Mouse (Mus musculus) midbrain, embryonic 11.5 days (tissue): ENCODE results near the gene Rps23. TPM values are rescaled to one million over a fixed set of nuclear protein-coding genes. Genes with fewer than 3 reads are reported as not detected.
"Not testable (repeated sequence)": the region's sequence is repeated elsewhere in the genome, so short reads cannot be mapped to it uniquely, and the experiment has no call there.

Source experiments
- ATAC-seq: fragments of 200-750 bp; cut with Nextera tagmentation; 2 replicates; pipeline ENCODE4 v1.8.0; 2017; ENCODE audit warnings: moderate TSS enrichment, moderate library complexity; ENCODE audit not compliant: low FRiP score
- DNase-seq: peaks from one replicate; pipeline ENCODE4 v3.0.0; 2015; ENCODE audit warnings: low spot score; ENCODE audit errors: missing footprints
- H3K27ac ChIP-seq: fragments of 300-500 bp; sonication (generic); 2 replicates; pipeline ENCODE4 v1.5.1; 2014; ENCODE audit warnings: low read depth, low read length
- H3K27me3 ChIP-seq: fragments of 300-500 bp; sonication (generic); 2 replicates; pipeline ENCODE4 v1.6.1; 2014; ENCODE audit warnings: mild to moderate bottlenecking, low read length, moderate library complexity, mixed read lengths; ENCODE audit not compliant: control insufficient read depth, insufficient read depth
- H3K36me3 ChIP-seq: fragments of 300-500 bp; sonication (generic); 2 replicates; pipeline ENCODE4 v1.6.1; 2014; ENCODE audit warnings: mild to moderate bottlenecking, low read length, moderate library complexity, mixed read lengths; ENCODE audit not compliant: control insufficient read depth, insufficient read depth
- H3K4me1 ChIP-seq: fragments of 300-500 bp; sonication (generic); 2 replicates; pipeline ENCODE4 v1.6.1; 2014; ENCODE audit warnings: low read length; ENCODE audit not compliant: control insufficient read depth, insufficient read depth
- H3K4me2 ChIP-seq: fragments of 300-500 bp; sonication (generic); 2 replicates; pipeline ENCODE4 v1.6.1; 2014; ENCODE audit warnings: mild to moderate bottlenecking, moderate library complexity
- H3K4me3 ChIP-seq: fragments of 300-500 bp; sonication (generic); 2 replicates; pipeline ENCODE4 v1.5.1; 2014; ENCODE audit warnings: low read depth, low read length
- H3K9ac ChIP-seq: fragments of 300-500 bp; sonication (generic); 2 replicates; pipeline ENCODE4 v1.6.1; 2014; ENCODE audit warnings: low read length
- H3K9me3 ChIP-seq: fragments of 300-500 bp; sonication (generic); 2 replicates; pipeline ENCODE4 v1.6.1; 2016; ENCODE audit warnings: low read length; ENCODE audit not compliant: control insufficient read depth
- WGBS: fragments of 180-500 bp; shearing (Covaris S2); extraction: QIAGEN DNeasy Blood & Tissue Kit; methylation state at CpG from one replicate; pipeline ENCODE4 v1.1.7; 2014; 5-methylcytosine and 5-hydroxymethylcytosine counted together
- polyA plus RNA-seq: library from polyadenylated mRNA; unstranded; fragments of >200 nt; fragmentation: Nextera tagmentation; extraction: Ambion mirVana; gene quantifications from 2 replicates; pipeline ENCODE4 v1.2.1, GENCODE M21; 2014

The Rps23 gene
- polyA plus RNA-seq, 1 experiment from 2014 or later = 231 TPM

GRCm38 (mm10) chr13:90926125-90926765 is 3.5 kb downstream of the Rps23 start:
- ATAC-seq = no peak
- peaks cover 11% of the 10 kb centered on the region; the same call in 1 of the 2 replicates for H3K36me3 ChIP-seq

GRCm38 (mm10) chr13:90926938-90927633 is 4.3 kb downstream of the Rps23 start:
- H3K36me3 ChIP-seq = peaks cover 11% of the 10 kb centered on the region; the same call in 1 of the 2 replicates

More at GRCm38 (mm10) chr13:90926125-90926765, 3.5 kb downstream of the Rps23 start:
- Histone ChIP-seq H3K4me3 (no peak overlapping the region), H3K27me3 (no peaks in the 10 kb centered on the region), H3K4me1 (peaks cover 6% of the 10 kb centered on the region; the same call in 1 of the 2 replicates), H3K4me2 (no peak overlapping the region), H3K9ac (no peak overlapping the region), H3K27ac (no peak overlapping the region), H3K9me3 (no peaks in the 10 kb centered on the region)
- no peak for DNase-seq
- WGBS = 86% methylated on average over 7 of the region's 7 CpGs

GRCm38 (mm10) chr13:90928266-90928665 is 5.5 kb downstream of the Rps23 start:
- not testable (repeated sequence) for H3K9me3 ChIP-seq, H3K4me1 ChIP-seq, H3K4me3 ChIP-seq, ATAC-seq, H3K27ac ChIP-seq, H3K9ac ChIP-seq, H3K27me3 ChIP-seq, DNase-seq, H3K4me2 ChIP-seq
- peaks cover 11% of the 10 kb centered on the region; the same call in 1 of the 2 replicates for H3K36me3 ChIP-seq
- 92% methylated on average over 8 of the region's 10 CpGs for WGBS

More at GRCm38 (mm10) chr13:90926938-90927633, 4.3 kb downstream of the Rps23 start:
- no peak overlapping the region for H3K9ac ChIP-seq
- no peak for ATAC-seq
- H3K9me3 ChIP-seq = no peaks in the 10 kb centered on the region
- H3K27ac ChIP-seq = no peak overlapping the region
- H3K4me3 ChIP-seq = no peak overlapping the region
- no peaks in the 10 kb centered on the region for H3K27me3 ChIP-seq
- 81% methylated on average over 5 of the region's 5 CpGs for WGBS
- H3K4me2 ChIP-seq = no peak overlapping the region
- H3K4me1 ChIP-seq = peaks cover 6% of the 10 kb centered on the region; the same call in 1 of the 2 replicates
- DNase-seq = peak; percentile 54

- peak; percentile 31; the same call in 1 of the 2 replicates for ATAC-seq
Measured at GRCm38 (mm10) chr13:90929847-90930246, 7.1 kb downstream of the Rps23 start.

GRCm38 (mm10) chr13:90933256-90933655 is 10.5 kb downstream of the Rps23 start:
- Histone ChIP-seq H3K36me3 (no peaks in the 10 kb centered on the region), H3K9ac (no peak overlapping the region), H3K4me2 (no peak overlapping the region), H3K27me3 (no peaks in the 10 kb centered on the region), H3K4me1 (no peaks in the 10 kb centered on the region), H3K4me3 (no peak overlapping the region), H3K9me3 (no peaks in the 10 kb centered on the region), H3K27ac (no peak overlapping the region)
- WGBS = 64% methylated on average over 3 of the region's 3 CpGs
- no peak for ATAC-seq
- peak; percentile 68 for DNase-seq

More at GRCm38 (mm10) chr13:90929847-90930246, 7.1 kb downstream of the Rps23 start:
- 25% methylated on average over 5 of the region's 5 CpGs for WGBS
- H3K9ac ChIP-seq = no peak overlapping the region
- no peaks in the 10 kb centered on the region for H3K27me3 ChIP-seq
- DNase-seq = peak; percentile 94
- H3K4me1 ChIP-seq = no peaks in the 10 kb centered on the region
- peaks cover 9% of the 10 kb centered on the region; the same call in 1 of the 2 replicates for H3K36me3 ChIP-seq
- no peak overlapping the region for H3K4me2 ChIP-seq
- H3K27ac ChIP-seq = no peak overlapping the region
- H3K4me3 ChIP-seq = no peak overlapping the region
- H3K9me3 ChIP-seq = no peaks in the 10 kb centered on the region

- WGBS = 89% methylated on average over 7 of the region's 7 CpGs
- H3K4me3 ChIP-seq = no peak overlapping the region
- no peak overlapping the region for H3K4me2 ChIP-seq
- no peak overlapping the region for H3K9ac ChIP-seq
- peak; percentile 41 for DNase-seq
- no peaks in the 10 kb centered on the region for H3K4me1 ChIP-seq
- no peaks in the 10 kb centered on the region for H3K9me3 ChIP-seq
- H3K27ac ChIP-seq = no peak overlapping the region
- no peaks in the 10 kb centered on the region for H3K27me3 ChIP-seq
- no peaks in the 10 kb centered on the region for H3K36me3 ChIP-seq
- ATAC-seq = no peak
Measured at GRCm38 (mm10) chr13:90935852-90936251, 13.1 kb downstream of the Rps23 start.

- peak; percentile 14 for DNase-seq
- Histone ChIP-seq H3K36me3 (no peaks in the 10 kb centered on the region), H3K27me3 (no peaks in the 10 kb centered on the region), H3K27ac (no peak overlapping the region), H3K4me1 (no peaks in the 10 kb centered on the region), H3K9me3 (no peaks in the 10 kb centered on the region), H3K4me3 (no peak overlapping the region), H3K4me2 (no peak overlapping the region), H3K9ac (no peak overlapping the region)
- ATAC-seq = no peak
- WGBS = 67% methylated on average over 6 of the region's 6 CpGs
Measured at GRCm38 (mm10) chr13:90939192-90939591, 16.4 kb downstream of the Rps23 start.

GRCm38 (mm10) chr13:90939600-90939999 is 16.8 kb downstream of the Rps23 start:
- H3K27me3 ChIP-seq = no peaks in the 10 kb centered on the region
- no peak for ATAC-seq
- 90% methylated on average over 5 of the region's 5 CpGs for WGBS
- H3K4me3 ChIP-seq = no peak overlapping the region
- no peak overlapping the region for H3K9ac ChIP-seq
- no peaks in the 10 kb centered on the region for H3K4me1 ChIP-seq
- no peaks in the 10 kb centered on the region for H3K9me3 ChIP-seq
- DNase-seq = no peak
- H3K4me2 ChIP-seq = no peak overlapping the region
- no peaks in the 10 kb centered on the region for H3K36me3 ChIP-seq
- no peak overlapping the region for H3K27ac ChIP-seq

GRCm38 (mm10) chr13:90958894-90959293 is 36.1 kb downstream of the Rps23 start:
- H3K9ac ChIP-seq = no peak overlapping the region
- H3K9me3 ChIP-seq = no peaks in the 10 kb centered on the region
- H3K36me3 ChIP-seq = no peaks in the 10 kb centered on the region
- no peak overlapping the region for H3K4me2 ChIP-seq
- DNase-seq (no peak), ATAC-seq (peak; percentile 82)
- peaks cover 6% of the 10 kb centered on the region for H3K4me1 ChIP-seq
- H3K4me3 ChIP-seq = no peak overlapping the region
- H3K27ac ChIP-seq = no peak overlapping the region
- no peaks in the 10 kb centered on the region for H3K27me3 ChIP-seq
- WGBS = 34% methylated on average over 2 of the region's 2 CpGs
